Mouse (Mus musculus): ENCODE results near the gene Srd5a1. TPM values are rescaled to one million over a fixed set of nuclear protein-coding genes. Genes with fewer than 3 reads are reported as not detected.

Srd5a1 gene
- total and polyA plus RNA-seq, 2 experiments, result 41.9 to 86.4 TPM

DNA sequence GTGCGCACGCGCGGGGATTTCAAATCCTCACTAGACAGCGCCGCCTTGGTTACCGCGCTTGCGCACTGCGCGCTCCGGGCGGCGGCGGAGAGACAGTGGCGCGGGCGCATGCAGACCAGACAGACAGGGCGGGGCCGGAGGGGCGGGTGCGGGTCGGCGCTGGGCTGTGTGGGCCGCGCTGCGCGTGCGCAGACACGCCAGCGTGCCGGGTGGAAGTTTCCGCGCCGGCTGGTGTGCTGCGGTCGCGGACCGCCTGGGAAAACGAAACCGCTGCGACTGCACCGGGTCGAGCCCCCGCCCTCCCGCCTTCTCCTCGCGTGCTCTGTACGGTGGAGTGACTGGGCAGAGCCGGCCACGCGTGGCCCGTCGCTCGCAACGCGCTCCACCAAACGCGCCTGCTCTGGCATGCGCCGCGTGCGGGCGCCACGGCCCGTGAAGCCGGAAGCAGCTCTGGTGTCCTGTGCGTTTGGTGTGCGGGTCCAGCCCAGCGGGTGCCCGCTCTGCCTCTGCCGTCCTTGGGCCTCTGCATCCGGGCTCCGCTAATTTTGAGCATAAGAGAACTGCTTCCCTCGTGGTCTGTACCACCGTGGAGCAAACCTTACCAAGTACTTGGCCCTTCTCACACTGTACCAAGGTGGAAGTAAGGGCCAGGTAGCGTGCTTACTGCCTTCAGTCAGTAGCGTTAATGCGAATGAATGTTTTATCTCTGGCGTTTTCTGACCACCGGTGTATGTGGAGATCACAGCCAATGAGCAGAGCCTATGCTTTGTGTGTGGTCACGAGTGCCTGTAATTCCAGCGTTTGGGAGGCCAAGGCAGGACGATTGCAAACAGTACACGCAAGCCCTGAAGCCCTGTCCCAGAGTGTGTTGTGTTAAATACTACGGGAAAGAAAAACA is 76.3 kb downstream of the Srd5a1 start:
- Histone ChIP-seq H3K9ac (ENCODE audit: low read depth, low read length) (peak overlapping the region; percentile 94), H3K27me3 (ENCODE audit: control insufficient read depth, insufficient read depth, low read length) (no peaks in the 10 kb centered on the region), H3K36me3 (ENCODE audit: control insufficient read depth, insufficient read depth, low read length) (no peaks in the 10 kb centered on the region), H3K4me1 (ENCODE audit: control insufficient read depth, insufficient read depth, low read length) (peaks cover 26% of the 10 kb centered on the region), H3K79me2 (ENCODE audit: control insufficient read depth, insufficient read depth, low read length) (peaks cover 36% of the 10 kb centered on the region), H3K4me3 (ENCODE audit: insufficient read depth, low read depth, low read length) (peak overlapping the region; percentile 96), H3K27ac (replicated peaks; ENCODE audit: insufficient read depth, low read depth, low read length) (peak overlapping the region; percentile 91)
- under 1% methylated on average over 86 of the region's 86 CpGs for WGBS
- TF ChIP-seq CTCF (IDR thresholded peaks at IDR 0.05; ENCODE audit: low read depth, low read length), result no peak
- TF ChIP-seq POLR2A (IDR thresholded peaks at IDR 0.05; ENCODE audit: extremely low read depth, insufficient read depth, low read length), result peak; percentile 88
- DNase-seq (ENCODE audit: extremely low read depth, low read depth, low spot score), result peak; percentile 85

DNA sequence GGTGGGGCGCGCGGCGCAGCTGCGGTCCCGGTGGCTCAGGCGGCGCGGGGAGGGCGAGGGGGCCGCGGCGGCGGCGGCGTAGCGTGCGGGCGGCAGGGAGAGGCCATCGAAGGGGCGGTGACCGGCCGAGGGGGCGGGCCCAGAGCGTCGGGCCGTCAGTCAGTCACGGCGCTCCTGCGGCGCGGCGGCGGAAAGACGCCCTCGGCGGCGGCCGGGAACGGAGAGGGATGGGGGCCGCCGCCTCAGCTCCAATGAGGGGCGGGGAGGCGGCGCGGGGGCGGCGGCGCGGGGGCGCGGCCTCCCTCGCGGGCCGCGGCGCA is 76.9 kb downstream of the Srd5a1 start, which contains the start of gene Tent4a:
Tent4a (minus strand) TSS at position 284 of the 320 bp plus-strand sequence.
- Histone ChIP-seq H3K27me3 (ENCODE audit: control insufficient read depth, insufficient read depth, low read length) (no peaks in the 10 kb centered on the region), H3K4me1 (ENCODE audit: control insufficient read depth, insufficient read depth, low read length) (peaks cover 28% of the 10 kb centered on the region), H3K9ac (ENCODE audit: low read depth, low read length) (peak within 1 kb of the TSS; percentile 98), H3K79me2 (ENCODE audit: control insufficient read depth, insufficient read depth, low read length) (peaks cover 39% of the 10 kb centered on the region), H3K36me3 (ENCODE audit: control insufficient read depth, insufficient read depth, low read length) (no peaks in the 10 kb centered on the region), H3K27ac (replicated peaks; ENCODE audit: insufficient read depth, low read depth, low read length) (peak within 1 kb of the TSS; percentile 91), H3K4me3 (ENCODE audit: insufficient read depth, low read depth, low read length) (peak within 1 kb of the TSS; percentile 96)
- TF ChIP-seq CTCF (IDR thresholded peaks at IDR 0.05; ENCODE audit: low read depth, low read length), result no peak
- no peak for TF ChIP-seq POLR2A (IDR thresholded peaks at IDR 0.05; ENCODE audit: extremely low read depth, insufficient read depth, low read length)
- no peak for DNase-seq (ENCODE audit: extremely low read depth, low read depth, low spot score)
- 10% methylated on average over 44 of the region's 57 CpGs for WGBS

DNA sequence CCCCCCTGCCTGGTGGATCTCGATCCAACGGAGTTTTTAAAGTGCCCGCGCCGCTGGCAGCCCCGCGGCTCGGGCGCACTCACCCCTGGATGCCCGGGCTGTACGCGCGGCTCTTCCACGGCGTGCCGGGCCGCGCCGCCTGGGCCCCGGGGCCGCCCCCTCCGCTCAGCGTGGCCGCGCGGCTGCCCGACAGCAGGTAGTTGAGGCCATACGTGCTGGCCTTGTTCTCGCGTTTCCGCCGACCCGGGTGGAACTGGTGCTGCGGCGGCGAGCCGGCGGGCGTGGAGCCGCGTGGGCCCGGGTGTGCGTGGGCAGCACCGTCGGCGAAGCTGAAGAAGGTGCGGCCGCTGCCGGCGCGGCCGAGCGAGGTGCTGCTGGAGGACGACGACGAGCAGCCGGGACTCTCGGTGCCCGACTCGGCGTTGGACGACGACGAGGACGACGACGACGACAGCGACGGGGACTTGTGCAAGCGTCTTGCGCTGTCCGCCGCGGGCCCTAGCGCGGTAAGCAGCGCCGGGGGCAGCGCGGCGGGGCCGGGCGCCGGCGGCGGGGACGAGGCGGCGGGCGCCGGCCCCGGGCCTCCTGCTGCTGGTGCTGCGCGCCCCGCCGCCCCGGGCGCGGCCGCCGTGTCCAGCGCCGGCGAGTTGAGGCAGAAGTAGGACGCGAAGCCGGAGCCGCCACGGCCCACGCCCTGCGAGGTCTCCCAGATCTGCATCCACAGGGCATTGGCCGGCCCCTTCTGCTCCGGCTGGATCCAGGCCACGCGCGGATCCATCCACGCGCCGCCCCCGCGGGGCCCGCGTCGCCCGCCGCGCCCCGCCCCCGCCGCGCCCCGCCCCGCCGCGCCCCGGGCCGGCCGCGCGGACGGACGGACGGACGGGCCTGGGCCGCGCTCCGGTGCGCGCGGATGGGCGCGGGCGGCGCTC is 77.6 kb downstream of the Srd5a1 start, which contains the start of gene Nsun2:
Nsun2 (plus strand) TSS at position 342 of the 929 bp plus-strand sequence.
- Histone ChIP-seq H3K4me3 (ENCODE audit: insufficient read depth, low read depth, low read length) (peak within 1 kb of the TSS; percentile 96), H3K27me3 (ENCODE audit: control insufficient read depth, insufficient read depth, low read length) (no peaks in the 10 kb centered on the region), H3K4me1 (ENCODE audit: control insufficient read depth, insufficient read depth, low read length) (peaks cover 33% of the 10 kb centered on the region), H3K36me3 (ENCODE audit: control insufficient read depth, insufficient read depth, low read length) (no peaks in the 10 kb centered on the region), H3K79me2 (ENCODE audit: control insufficient read depth, insufficient read depth, low read length) (peaks cover 43% of the 10 kb centered on the region), H3K27ac (replicated peaks; ENCODE audit: insufficient read depth, low read depth, low read length) (peak within 1 kb of the TSS; percentile 97), H3K9ac (ENCODE audit: low read depth, low read length) (peak within 1 kb of the TSS; percentile 98)
- no peak for DNase-seq (ENCODE audit: extremely low read depth, low read depth, low spot score)
- WGBS, result 10% methylated on average over 134 of the region's 155 CpGs
- no peak for TF ChIP-seq CTCF (IDR thresholded peaks at IDR 0.05; ENCODE audit: low read depth, low read length)
- 0 out of 2 replicates have a peak, but pooled peaks have one; percentile 30 for TF ChIP-seq POLR2A (IDR thresholded peaks at IDR 0.05; ENCODE audit: extremely low read depth, insufficient read depth, low read length)

DNA sequence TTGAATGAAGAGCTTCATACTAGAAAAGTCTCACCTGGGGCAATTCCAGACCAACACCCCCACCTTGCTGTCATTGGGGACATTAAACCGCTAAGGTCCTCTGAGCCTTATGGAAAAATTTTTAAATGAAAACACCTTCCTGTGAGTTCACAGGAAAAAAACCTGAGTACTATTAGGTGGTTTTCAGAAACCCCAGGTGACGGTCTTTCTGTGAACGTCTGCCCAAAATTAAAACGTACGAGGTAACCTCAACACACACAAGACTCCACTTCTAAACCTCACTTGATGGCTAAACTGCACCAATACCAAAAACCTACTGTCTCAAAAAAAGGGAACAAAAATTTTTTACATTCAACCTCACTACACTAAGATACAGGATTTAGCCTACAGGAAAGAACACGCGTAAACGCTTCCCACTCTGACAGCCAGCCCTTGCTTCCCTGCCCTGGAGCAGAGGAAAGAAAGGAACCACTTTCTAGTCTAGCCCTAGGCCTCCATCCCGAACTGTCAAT is 78.3 kb downstream of the Srd5a1 start:
- Histone ChIP-seq H3K79me2 (ENCODE audit: control insufficient read depth, insufficient read depth, low read length) (peaks cover 50% of the 10 kb centered on the region), H3K36me3 (ENCODE audit: control insufficient read depth, insufficient read depth, low read length) (no peaks in the 10 kb centered on the region), H3K27ac (replicated peaks; ENCODE audit: insufficient read depth, low read depth, low read length) (peak overlapping the region; percentile 97), H3K9ac (ENCODE audit: low read depth, low read length) (peak overlapping the region; percentile 98), H3K4me1 (ENCODE audit: control insufficient read depth, insufficient read depth, low read length) (peaks cover 39% of the 10 kb centered on the region), H3K27me3 (ENCODE audit: control insufficient read depth, insufficient read depth, low read length) (no peaks in the 10 kb centered on the region), H3K4me3 (ENCODE audit: insufficient read depth, low read depth, low read length) (peak overlapping the region; percentile 96)
- TF ChIP-seq CTCF (IDR thresholded peaks at IDR 0.05; ENCODE audit: low read depth, low read length) (no peak), POLR2A (IDR thresholded peaks at IDR 0.05; ENCODE audit: extremely low read depth, insufficient read depth, low read length) (no peak)
- DNase-seq (ENCODE audit: extremely low read depth, low read depth, low spot score), result peak; percentile 37
- 2% methylated on average over 9 of the region's 9 CpGs for WGBS

DNA sequence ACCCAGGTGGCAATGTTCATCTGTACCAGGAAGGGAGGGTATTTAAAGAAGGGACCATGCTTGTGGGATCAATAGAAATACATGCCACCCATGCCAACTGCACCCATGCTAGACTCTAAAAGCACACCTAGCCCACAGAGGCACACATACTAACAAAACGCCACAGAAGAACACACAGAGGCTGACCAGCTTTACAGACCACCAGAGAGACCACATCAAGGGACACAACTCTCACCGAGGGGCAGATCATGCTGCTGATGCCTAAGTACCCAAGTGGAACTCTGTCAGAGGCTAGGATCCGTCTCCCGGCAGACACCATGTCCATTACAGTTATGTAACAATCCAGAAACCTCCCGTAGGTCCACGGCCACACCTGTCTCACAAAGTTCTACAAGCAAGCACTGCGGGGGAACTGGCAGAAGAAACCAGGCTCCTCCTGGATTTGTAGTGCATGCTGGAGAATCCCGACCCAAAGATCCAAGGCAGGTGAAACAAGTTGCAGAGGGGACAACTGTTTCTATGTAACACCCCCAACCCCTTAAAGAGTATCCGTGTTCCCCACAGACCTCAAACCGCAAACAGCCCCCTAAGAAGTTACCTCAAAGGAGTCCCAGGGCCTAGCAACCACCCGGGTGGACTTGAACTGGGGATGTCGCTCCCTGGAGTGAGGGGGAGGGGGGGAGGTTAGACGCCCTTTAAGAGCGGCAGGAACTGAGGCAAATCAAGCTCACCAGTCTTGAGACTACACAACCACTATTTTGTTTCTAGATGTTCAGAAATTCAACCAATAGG is 78.9 kb downstream of the Srd5a1 start:
- DNase-seq (ENCODE audit: extremely low read depth, low read depth, low spot score), result peak; percentile 58
- Histone ChIP-seq H3K36me3 (ENCODE audit: control insufficient read depth, insufficient read depth, low read length) (no peaks in the 10 kb centered on the region), H3K9ac (ENCODE audit: low read depth, low read length) (peak overlapping the region; percentile 59), H3K4me3 (ENCODE audit: insufficient read depth, low read depth, low read length) (peak overlapping the region; percentile 51), H3K4me1 (ENCODE audit: control insufficient read depth, insufficient read depth, low read length) (peaks cover 40% of the 10 kb centered on the region), H3K27ac (replicated peaks; ENCODE audit: insufficient read depth, low read depth, low read length) (peak overlapping the region; percentile 97), H3K79me2 (ENCODE audit: control insufficient read depth, insufficient read depth, low read length) (peaks cover 52% of the 10 kb centered on the region), H3K27me3 (ENCODE audit: control insufficient read depth, insufficient read depth, low read length) (no peaks in the 10 kb centered on the region)
- TF ChIP-seq CTCF (IDR thresholded peaks at IDR 0.05; ENCODE audit: low read depth, low read length), result no peak
- TF ChIP-seq POLR2A (IDR thresholded peaks at IDR 0.05; ENCODE audit: extremely low read depth, insufficient read depth, low read length), result no peak
- WGBS, result 5% methylated on average over 14 of the region's 14 CpGs
